Mouse (Mus musculus): Measurements from ENCODE around the gene Slc4a10.

DNA sequence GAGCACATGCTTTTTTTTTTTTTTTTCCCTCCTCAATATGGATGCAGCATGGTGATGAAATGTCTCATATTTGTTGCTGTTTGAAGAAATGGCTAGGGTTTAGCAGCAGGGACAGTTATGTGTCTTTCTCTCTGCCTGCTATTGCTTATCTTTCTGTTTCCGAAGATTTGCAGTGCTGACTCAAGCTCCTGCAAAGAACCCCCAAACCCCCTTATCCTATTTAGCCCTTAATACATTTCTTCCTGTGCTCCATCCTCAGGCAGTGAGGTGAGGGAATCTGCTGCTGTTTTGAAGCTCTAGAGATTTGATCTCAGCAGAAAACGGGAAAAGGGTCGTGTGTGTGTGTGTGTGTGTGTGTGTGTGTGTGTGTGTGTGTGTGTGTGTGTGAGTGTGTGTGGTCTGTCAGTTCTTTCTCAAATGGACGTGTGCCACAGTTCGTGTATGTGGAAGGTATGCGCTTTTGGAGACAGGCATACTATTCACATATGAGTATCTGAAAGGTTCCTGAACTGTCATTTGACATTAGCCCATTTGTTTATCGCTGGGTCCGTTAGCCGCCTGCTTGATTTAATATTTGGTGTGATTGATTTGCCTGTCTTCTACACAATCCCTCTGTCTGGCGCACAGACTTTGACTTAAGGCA lies 720 bp downstream of the Slc4a10 start:
- no peak for TF ChIP-seq CTCF (IDR thresholded peaks at IDR 0.05; ENCODE audit: low read depth, low read length)
- TF ChIP-seq GATA1 (IDR thresholded peaks at IDR 0.05; ENCODE audit: borderline replicate concordance, low read length): no peak
